Mouse (Mus musculus) spleen, adult 12 weeks (tissue): ENCODE results near the gene Tnrc6b.
"Not testable (repeated sequence)": the region's sequence is repeated elsewhere in the genome, so short reads cannot be mapped to it uniquely, and the experiment has no call there.

Experiments
- DNase-seq: peaks from one replicate; pipeline ENCODE4 v3.0.0; 2022; ENCODE audit warnings: low spot score

The Tnrc6b gene

GRCm38 (mm10) chr15:80702910-80703309, 8.2 kb upstream of the Tnrc6b start:
- no peak for DNase-seq

- DNase-seq = no peak
Observed at GRCm38 (mm10) chr15:80703495-80703894, 7.6 kb upstream of the Tnrc6b start.

GRCm38 (mm10) chr15:80704267-80704666, 6.8 kb upstream of the Tnrc6b start:
- peak; percentile 66 for DNase-seq

- peak; percentile 75 for DNase-seq
Observed at GRCm38 (mm10) chr15:80705828-80706549, 5.1 kb upstream of the Tnrc6b start.

GRCm38 (mm10) chr15:80706596-80706995, 4.5 kb upstream of the Tnrc6b start:
- no peak for DNase-seq

- peak; percentile 13 for DNase-seq
Observed at GRCm38 (mm10) chr15:80707088-80707487, 4.0 kb upstream of the Tnrc6b start.

- no peak for DNase-seq
Observed at GRCm38 (mm10) chr15:80709593-80709992, 1.5 kb upstream of the Tnrc6b start.

- no peak for DNase-seq
Observed at GRCm38 (mm10) chr15:80710257-80710607, 881 bp upstream of the Tnrc6b start.

- peak; percentile 55 for DNase-seq
Observed at GRCm38 (mm10) chr15:80711401-80712151, 463 bp downstream of the Tnrc6b start.

- no peak for DNase-seq
Observed at GRCm38 (mm10) chr15:80714299-80714698, 3.2 kb downstream of the Tnrc6b start.

- no peak for DNase-seq
Observed at GRCm38 (mm10) chr15:80716631-80717135, 5.6 kb downstream of the Tnrc6b start.

GRCm38 (mm10) chr15:80717431-80717830, 6.3 kb downstream of the Tnrc6b start:
- no peak for DNase-seq

GRCm38 (mm10) chr15:80720249-80720648, 9.1 kb downstream of the Tnrc6b start:
- no peak for DNase-seq

- no peak for DNase-seq
Observed at GRCm38 (mm10) chr15:80721861-80722260, 10.7 kb downstream of the Tnrc6b start.

- DNase-seq = no peak
Observed at GRCm38 (mm10) chr15:80722366-80722765, 11.3 kb downstream of the Tnrc6b start.

- no peak for DNase-seq
Observed at GRCm38 (mm10) chr15:80729477-80729876, 18.4 kb downstream of the Tnrc6b start.

- no peak for DNase-seq
Observed at GRCm38 (mm10) chr15:80731043-80731442, 19.9 kb downstream of the Tnrc6b start.

GRCm38 (mm10) chr15:80731511-80731910, 20.4 kb downstream of the Tnrc6b start:
- DNase-seq = no peak

GRCm38 (mm10) chr15:80732266-80733030, 21.3 kb downstream of the Tnrc6b start:
- no peak for DNase-seq

- DNase-seq = no peak
Observed at GRCm38 (mm10) chr15:80735300-80735699, 24.2 kb downstream of the Tnrc6b start.

GRCm38 (mm10) chr15:80735708-80736107, 24.6 kb downstream of the Tnrc6b start:
- not testable (repeated sequence) for DNase-seq

- DNase-seq = no peak
Observed at GRCm38 (mm10) chr15:80736553-80736952, 25.4 kb downstream of the Tnrc6b start.

- no peak for DNase-seq
Observed at GRCm38 (mm10) chr15:80738244-80738643, 27.1 kb downstream of the Tnrc6b start.
